Mouse (Mus musculus): ENCODE measurements around the gene St6gal1.

St6gal1 gene

GRCm38 (mm10) chr16:23337317-23337716 lies 112.8 kb downstream of the St6gal1 start:
- DNase-seq (ENCODE audit: low read depth), result no peak

- no peak for DNase-seq (ENCODE audit: low read depth)
Observed at GRCm38 (mm10) chr16:23341254-23341653, 116.7 kb downstream of the St6gal1 start.

- no peak for DNase-seq (ENCODE audit: low read depth)
Observed at GRCm38 (mm10) chr16:23350802-23351201, 126.3 kb downstream of the St6gal1 start.

GRCm38 (mm10) chr16:23361031-23361430 lies 136.5 kb downstream of the St6gal1 start:
- DNase-seq (ENCODE audit: low read depth), result no peak

- no peak for DNase-seq (ENCODE audit: low read depth)
Observed at GRCm38 (mm10) chr16:23361434-23361970, 137.0 kb downstream of the St6gal1 start.

GRCm38 (mm10) chr16:23364328-23364990 lies 139.9 kb downstream of the St6gal1 start:
- no peak for DNase-seq (ENCODE audit: low read depth)

- DNase-seq (ENCODE audit: low read depth), result no peak
Observed at GRCm38 (mm10) chr16:23369124-23369523, 144.6 kb downstream of the St6gal1 start.

GRCm38 (mm10) chr16:23370724-23371123 lies 146.2 kb downstream of the St6gal1 start:
- DNase-seq (ENCODE audit: low read depth), result no peak

GRCm38 (mm10) chr16:23372340-23372739 lies 147.8 kb downstream of the St6gal1 start:
- no peak for DNase-seq (ENCODE audit: low read depth)

GRCm38 (mm10) chr16:23374068-23374467 lies 149.5 kb downstream of the St6gal1 start:
- DNase-seq (ENCODE audit: low read depth), result no peak

GRCm38 (mm10) chr16:23374938-23375337 lies 150.4 kb downstream of the St6gal1 start:
- peak; percentile 60 for DNase-seq (ENCODE audit: low read depth)

GRCm38 (mm10) chr16:23376189-23376588 lies 151.6 kb downstream of the St6gal1 start:
- no peak for DNase-seq (ENCODE audit: low read depth)

GRCm38 (mm10) chr16:23379536-23380230 lies 155.1 kb downstream of the St6gal1 start:
- DNase-seq (ENCODE audit: low read depth), result no peak

- no peak for DNase-seq (ENCODE audit: low read depth)
Observed at GRCm38 (mm10) chr16:23384304-23384703, 159.8 kb downstream of the St6gal1 start.

- no peak for DNase-seq (ENCODE audit: low read depth)
Observed at GRCm38 (mm10) chr16:23397931-23398330, 173.4 kb downstream of the St6gal1 start.

GRCm38 (mm10) chr16:23401463-23401862 lies 176.9 kb downstream of the St6gal1 start:
- no peak for DNase-seq (ENCODE audit: low read depth)

- no peak for DNase-seq (ENCODE audit: low read depth)
Observed at GRCm38 (mm10) chr16:23401959-23402358, 177.4 kb downstream of the St6gal1 start.

GRCm38 (mm10) chr16:23403008-23403755 lies 178.6 kb downstream of the St6gal1 start:
- DNase-seq (ENCODE audit: low read depth), result peak; percentile 58

Data from fibroblast of lung, adult 2 months (primary cell).